ENCODE assay signal across 16 mouse cellular contexts in the genomic region with DNA sequence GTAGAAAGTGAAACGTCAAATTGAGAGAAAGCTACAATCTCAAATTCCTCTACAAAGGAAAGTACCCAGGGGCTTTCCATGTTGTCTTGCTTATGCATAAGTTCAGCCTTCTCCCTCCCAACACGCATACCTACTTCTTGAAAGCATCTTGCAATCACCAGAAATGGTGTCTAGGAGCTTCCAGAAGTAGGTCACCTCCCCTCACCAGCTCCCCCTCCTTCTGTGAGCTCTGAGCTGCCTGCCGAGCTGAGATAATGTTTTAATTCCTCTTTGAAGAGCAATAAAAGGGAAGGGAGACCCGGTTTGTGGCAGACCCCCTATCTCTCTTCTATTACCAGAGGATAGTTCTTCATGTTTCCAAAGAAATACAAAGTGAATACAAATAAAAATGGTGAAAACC.
DNase-seq lines count a peak whose midpoint lies in the region; ATAC-seq and TF ChIP-seq lines count a peak whose summit lies in the region.
"Had no signal": no experiment of that assay in that cellular context is flagged by ENCODE, and none has a peak within 500 bp of the region (broad histone marks: within the 10 kb centered on the region; RNA-seq: fewer than 3 reads in every experiment).

No protein-coding gene starts in this region.

- no peak for ATAC-seq in inflammation-experienced regulatory T-cells, adult 6 months
- ATAC-seq: intestine, embryonic 15.5 days had no signal

- TF ChIP-seq POLR2A in MEL (IDR thresholded peaks at IDR 0.05; ENCODE audit: control insufficient read depth in 1 of 2, insufficient read depth in 1 of 2, low read depth in 1 of 2, low read length in 2 of 2, poor library complexity in 1 of 2), result no peak

- H3K4me3 ChIP-seq in MEL (ENCODE audit: control insufficient read depth in 1 of 2, insufficient read depth in 1 of 2, low read depth in 2 of 2, low read length in 2 of 2), result no peak overlapping the region
- H3K4me3 ChIP-seq: embryonic facial prominence, embryonic 12.5 days; intestine, embryonic 15.5 days had no signal

- no peaks in the 10 kb centered on the region for H3K4me1 ChIP-seq in MEL (ENCODE audit: control insufficient read depth in 1 of 2, insufficient read depth in 2 of 2, low read length in 2 of 2)
- H3K4me1 ChIP-seq: embryonic facial prominence, embryonic 12.5 days; intestine, embryonic 15.5 days had no signal

- no peak overlapping the region for H3K9ac ChIP-seq in MEL (ENCODE audit: control insufficient read depth, low read depth, low read length, poor library complexity, severe bottlenecking)
- H3K9ac ChIP-seq: embryonic facial prominence, embryonic 12.5 days; intestine, embryonic 15.5 days; lung, embryonic 14.5 days had no signal

- no peak for TF ChIP-seq EP300 in MEL (IDR thresholded peaks at IDR 0.05; ENCODE audit: low read depth in 1 of 2, low read length in 2 of 2)

- no peak for TF ChIP-seq RAD21 in MEL (IDR thresholded peaks at IDR 0.05; ENCODE audit: low read depth, low read length)

- intact Hi-C loops in left cerebral cortex, postnatal 36 days (cut with DNase I), result loop anchor here (10.0 kb wide), 1 partner anchor 140 kb away; no protein-coding TSS in a partner anchor

- TF ChIP-seq CTCF in MEL (IDR thresholded peaks at IDR 0.05 in 2 of 3, conservative IDR thresholded peaks at IDR 0.05 in 1 of 3; ENCODE audit: control insufficient read depth in 1 of 3, insufficient read depth in 1 of 3, low read depth in 2 of 3, low read length in 3 of 3, poor library complexity in 1 of 3, severe bottlenecking in 1 of 3), result no peak

- no peaks in the 10 kb centered on the region for H3K27me3 ChIP-seq in MEL (ENCODE audit: control insufficient read depth in 1 of 2, insufficient read depth in 2 of 2, low read length in 2 of 2)
- H3K27me3 ChIP-seq: embryonic facial prominence, embryonic 12.5 days; intestine, embryonic 15.5 days had no signal

- H3K36me3 ChIP-seq in MEL (ENCODE audit: control insufficient read depth in 1 of 2, insufficient read depth in 2 of 2, low read length in 2 of 2), result no peaks in the 10 kb centered on the region
- H3K36me3 ChIP-seq: embryonic facial prominence, embryonic 12.5 days; intestine, embryonic 15.5 days had no signal

- DNase-seq in left cerebral cortex, adult 18-20 months (ENCODE audit: low spot score in 2 of 2), result peak; percentile 11 to 28
- no peak for DNase-seq in left cerebral cortex, postnatal 36 days (ENCODE audit: low spot score in 2 of 2)
- peak; percentile 7 for DNase-seq in MEL (ENCODE audit: low read depth, low spot score)
- DNase-seq in cerebellum, adult 11-12 months, result peak; percentile 43
- peak; percentile 20 to 37 for DNase-seq in cerebellum, postnatal 36 days
- no peak for DNase-seq in gastrocnemius, adult 18-20 months (ENCODE audit: low spot score)
- no peak for DNase-seq in spleen, adult 18-20 months
- DNase-seq: adrenal gland, postnatal 10 days; B cell, adult 2 months; heart, postnatal 4 days; lung, embryonic 14.5 days; thymus, adult 18-20 months had no signal

- no peaks in the 10 kb centered on the region for H3K79me2 ChIP-seq in MEL (ENCODE audit: control insufficient read depth, insufficient read depth, low read length, poor library complexity)

- no peaks in the 10 kb centered on the region for H3K9me3 ChIP-seq in MEL (replicated peaks; ENCODE audit: insufficient read depth, low read length)
- H3K9me3 ChIP-seq: embryonic facial prominence, embryonic 12.5 days; intestine, embryonic 15.5 days had no signal

- no peak overlapping the region for H3K27ac ChIP-seq in MEL (ENCODE audit: control insufficient read depth, low read depth, low read length)
- H3K27ac ChIP-seq: embryonic facial prominence, embryonic 12.5 days; intestine, embryonic 15.5 days; kidney, postnatal 0 days had no signal

TF ChIP-seq in MEL, 35 proteins besides CTCF, POLR2A, EP300 and RAD21:
- no peak for TF ChIP-seq BHLHE40 (IDR thresholded peaks at IDR 0.05; ENCODE audit: borderline replicate concordance, low read depth, low read length)
- no peak for TF ChIP-seq RCOR1 (IDR thresholded peaks at IDR 0.05; ENCODE audit: low read depth, low read length)
- TF ChIP-seq GABPA (IDR thresholded peaks at IDR 0.05; ENCODE audit: low read depth, low read length), result no peak
- TF ChIP-seq NRF1 (IDR thresholded peaks at IDR 0.05; ENCODE audit: insufficient read depth, low read depth, low read length, poor library complexity, severe bottlenecking), result no peak
- no peak for TF ChIP-seq CHD1 (IDR thresholded peaks at IDR 0.05; ENCODE audit: low read depth, low read length)
- no peak for TF ChIP-seq JUND (IDR thresholded peaks at IDR 0.05; ENCODE audit: low read depth, low read length)
- TF ChIP-seq TCF12 (IDR thresholded peaks at IDR 0.05; ENCODE audit: low read depth, low read length), result peak; percentile 10; the same call in 1 of the 2 replicates
- no peak for TF ChIP-seq MEF2A (IDR thresholded peaks at IDR 0.05; ENCODE audit: extremely low read depth, insufficient replicate concordance, low read depth, low read length, poor library complexity, severe bottlenecking)

Comparison
In these comparisons a context has a peak if more than half of its experiments do, and no peak if none do; other contexts are left out.
1. DNase-seq: peak in left cerebral cortex, adult 18-20 months (2 of 2), MEL (single experiment), cerebellum, adult 11-12 months (single experiment) and cerebellum, postnatal 36 days (2 of 2); none in left cerebral cortex, postnatal 36 days (0 of 2), gastrocnemius, adult 18-20 months (single experiment) and spleen, adult 18-20 months (0 of 2).